Mouse (Mus musculus) intestine, embryonic 15.5 days (tissue): ENCODE measurements around the gene Stac3. TPM values are rescaled to one million over a fixed set of nuclear protein-coding genes. Genes with fewer than 3 reads are reported as not detected.
A peak's percentile ranks its signal among the peaks of the same experiment; 100 is the strongest.

Experiments used
- ATAC-seq: fragments of 200-750 bp; cut with Nextera tagmentation; 2 replicates; pipeline ENCODE4 v1.8.0; 2017; ENCODE audit warnings: moderate TSS enrichment, moderate library complexity
- H3K27ac ChIP-seq: fragments of 300-500 bp; sonication (generic); 2 replicates; pipeline ENCODE4 v1.5.1; 2015; ENCODE audit warnings: mild to moderate bottlenecking, inconsistent platforms
- H3K27me3 ChIP-seq: fragments of 300-500 bp; sonication (generic); replicated peaks from 2 replicates; pipeline ENCODE4 v1.6.1; 2015; ENCODE audit warnings: inconsistent platforms
- H3K36me3 ChIP-seq: fragments of 300-500 bp; sonication (generic); 2 replicates; pipeline ENCODE4 v1.6.1; 2015; ENCODE audit warnings: inconsistent platforms
- H3K4me1 ChIP-seq: fragments of 300-500 bp; sonication (generic); replicated peaks from 2 replicates; pipeline ENCODE4 v1.6.1; 2015; ENCODE audit warnings: inconsistent platforms
- H3K4me2 ChIP-seq: fragments of 300-500 bp; sonication (generic); replicated peaks from 2 replicates; pipeline ENCODE4 v1.6.1; 2015; ENCODE audit warnings: mild to moderate bottlenecking, inconsistent platforms
- H3K4me3 ChIP-seq: fragments of 300-500 bp; sonication (generic); replicated peaks from 2 replicates; pipeline ENCODE4 v1.5.1; 2015; ENCODE audit warnings: inconsistent platforms
- H3K9ac ChIP-seq: fragments of 300-500 bp; sonication (generic); 2 replicates; pipeline ENCODE4 v1.6.1; 2015; ENCODE audit warnings: inconsistent platforms
- H3K9me3 ChIP-seq: fragments of 300-500 bp; sonication (generic); 2 replicates; pipeline ENCODE4 v1.6.1; 2016; ENCODE audit warnings: inconsistent platforms
- WGBS: fragments of 180-500 bp; shearing (Covaris S2); methylation state at CpG from one replicate; pipeline ENCODE4 v1.1.7; 2015; 5-methylcytosine and 5-hydroxymethylcytosine counted together
- polyA plus RNA-seq: library from polyadenylated mRNA; unstranded; fragments of >200 nt; fragmentation: Nextera tagmentation; extraction: Ambion mirVana; gene quantifications from 2 replicates; pipeline ENCODE4 v1.2.1, GENCODE M21; 2015

Gene Stac3
- polyA plus RNA-seq, 1 experiment from 2014 or later: 0.41 TPM

GRCm38 (mm10) chr10:127488856-127489255 is 12.6 kb upstream of the Stac3 start:
- ATAC-seq: no peak
- WGBS: 93% methylated on average over 7 of the region's 7 CpGs
- no peak overlapping the region for H3K4me2 ChIP-seq
- no peak overlapping the region for H3K4me3 ChIP-seq
- H3K9me3 ChIP-seq: no peaks in the 10 kb centered on the region
- H3K36me3 ChIP-seq: peaks cover 23% of the 10 kb centered on the region
- no peaks in the 10 kb centered on the region for H3K27me3 ChIP-seq
- no peaks in the 10 kb centered on the region for H3K4me1 ChIP-seq
- H3K9ac ChIP-seq: no peak overlapping the region
- H3K27ac ChIP-seq: no peak overlapping the region

DNA sequence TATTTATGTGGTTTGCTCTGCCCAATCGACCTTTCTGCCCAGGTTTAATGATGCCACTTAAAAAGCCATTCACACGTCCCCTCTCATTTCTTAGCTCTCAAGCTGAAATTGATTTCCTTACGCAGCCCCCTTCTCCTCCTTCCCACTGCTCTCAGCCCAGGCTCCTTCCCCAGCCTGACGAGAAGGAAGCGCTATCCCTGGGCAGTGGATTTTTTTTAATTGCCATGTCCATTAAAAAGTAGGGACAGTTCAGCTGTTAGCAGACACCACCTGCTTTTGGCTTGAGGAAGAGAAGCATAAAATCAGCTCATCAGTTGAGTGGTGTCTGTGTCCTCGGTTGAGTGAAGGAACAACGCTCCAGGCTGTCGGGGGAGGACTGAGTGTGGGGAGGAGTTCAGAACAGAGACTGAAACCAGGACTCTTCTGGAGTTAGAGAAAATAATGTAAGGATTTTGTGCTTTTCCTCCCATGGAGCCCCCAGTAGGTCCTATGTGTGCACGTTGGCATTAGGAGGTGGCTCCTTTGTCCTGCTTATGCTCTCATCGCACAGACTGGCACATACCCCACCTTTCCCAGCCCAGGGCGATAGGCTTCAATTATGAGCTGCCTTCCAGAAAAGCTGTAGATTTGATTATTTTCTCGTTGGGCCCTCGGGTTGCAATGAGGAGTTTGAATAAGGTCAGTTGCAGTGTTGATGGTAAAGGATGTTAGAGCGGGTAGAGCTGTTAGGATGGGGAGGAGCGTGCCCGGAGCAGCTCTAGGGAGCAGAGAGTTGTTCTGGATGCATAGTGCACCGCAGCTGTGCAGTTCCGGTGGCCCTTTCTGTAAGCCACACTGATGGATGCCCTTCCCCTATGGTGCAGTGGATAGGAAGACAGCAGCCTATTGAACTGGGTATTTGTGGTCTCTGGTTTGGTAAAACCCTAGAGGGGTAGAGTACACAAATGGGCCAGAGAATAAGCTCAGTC is 11.0 kb upstream of the Stac3 start:
- no peaks in the 10 kb centered on the region for H3K27me3 ChIP-seq
- H3K4me1 ChIP-seq: no peaks in the 10 kb centered on the region
- H3K36me3 ChIP-seq: peaks cover 25% of the 10 kb centered on the region
- H3K4me2 ChIP-seq: no peak overlapping the region
- no peaks in the 10 kb centered on the region for H3K9me3 ChIP-seq
- no peak overlapping the region for H3K9ac ChIP-seq
- ATAC-seq: no peak
- H3K27ac ChIP-seq: no peak overlapping the region
- H3K4me3 ChIP-seq: no peak overlapping the region
- WGBS: 82% methylated on average over 18 of the region's 18 CpGs

GRCm38 (mm10) chr10:127491128-127491512 is 10.4 kb upstream of the Stac3 start:
- Histone ChIP-seq H3K4me3 (no peak overlapping the region), H3K9ac (no peak overlapping the region), H3K36me3 (peaks cover 24% of the 10 kb centered on the region), H3K4me1 (no peaks in the 10 kb centered on the region), H3K27ac (no peak overlapping the region), H3K27me3 (no peaks in the 10 kb centered on the region), H3K9me3 (no peaks in the 10 kb centered on the region), H3K4me2 (no peak overlapping the region)
- no peak for ATAC-seq
- WGBS: 85% methylated on average over 8 of the region's 8 CpGs

DNA sequence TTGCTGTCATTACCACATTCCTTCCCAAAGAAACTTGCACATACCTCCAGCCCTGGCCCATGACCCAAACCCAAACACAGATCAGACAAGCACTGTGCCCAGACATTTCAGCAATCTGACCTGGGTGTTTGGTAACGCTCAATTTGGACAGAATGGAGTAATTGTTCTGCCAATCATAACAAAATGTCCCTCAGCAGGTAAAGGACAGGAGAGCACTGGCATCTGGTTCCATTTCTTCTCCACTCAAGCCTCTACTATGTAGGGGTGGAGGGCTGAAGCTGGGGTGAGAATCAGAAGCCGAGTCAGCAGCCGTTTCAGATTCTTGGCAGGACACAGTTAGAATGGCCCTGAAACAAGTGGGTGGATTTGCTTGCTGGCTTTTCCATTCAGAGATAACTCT is 9.4 kb upstream of the Stac3 start:
- no peak for ATAC-seq
- no peak overlapping the region for H3K9ac ChIP-seq
- H3K4me3 ChIP-seq: no peak overlapping the region
- no peak overlapping the region for H3K4me2 ChIP-seq
- 88% methylated on average over 3 of the region's 3 CpGs for WGBS
- H3K27me3 ChIP-seq: no peaks in the 10 kb centered on the region
- H3K36me3 ChIP-seq: peaks cover 28% of the 10 kb centered on the region
- H3K27ac ChIP-seq: no peak overlapping the region
- no peaks in the 10 kb centered on the region for H3K9me3 ChIP-seq
- no peaks in the 10 kb centered on the region for H3K4me1 ChIP-seq

DNA sequence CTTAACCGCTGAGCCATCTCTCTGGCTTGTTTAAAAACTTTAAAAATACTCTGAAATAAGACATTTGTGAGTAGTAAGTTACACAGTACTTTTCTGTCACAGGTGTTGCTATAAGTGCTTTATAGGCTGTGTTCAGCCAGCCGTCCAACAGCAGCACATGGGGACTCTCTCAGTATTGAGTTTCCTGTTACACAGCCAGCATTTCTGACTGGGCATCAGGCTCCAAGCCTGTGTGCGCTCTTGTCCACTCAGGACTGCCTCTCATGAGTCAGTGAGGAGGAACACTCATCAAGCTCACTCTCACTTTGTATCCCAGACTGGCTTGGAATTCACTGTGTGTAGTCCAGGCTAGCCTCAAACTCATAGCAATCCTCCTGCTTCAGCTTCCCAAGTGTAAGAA is 5.3 kb upstream of the Stac3 start:
- no peak for ATAC-seq
- 93% methylated on average over 3 of the region's 3 CpGs for WGBS

DNA sequence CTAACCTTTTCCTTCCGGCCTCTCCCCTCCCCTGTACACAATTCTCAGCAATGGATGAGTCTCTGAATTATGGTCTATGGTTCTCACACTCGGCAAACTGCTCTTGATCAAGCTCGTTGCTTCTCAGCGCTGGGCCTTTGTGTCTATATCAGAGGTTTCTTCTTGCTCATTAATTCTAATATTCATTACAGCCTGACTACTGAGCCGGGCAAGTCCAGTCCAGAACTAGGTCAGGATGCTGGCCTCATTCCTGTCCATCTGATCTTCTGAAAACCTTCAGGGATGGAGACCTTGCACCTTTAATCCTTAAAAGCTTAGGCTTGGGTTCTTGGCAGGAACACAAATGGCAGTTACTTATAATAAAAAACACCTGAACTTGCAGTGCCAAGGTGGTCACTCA is 2.0 kb upstream of the Stac3 start:
- no peaks in the 10 kb centered on the region for H3K27me3 ChIP-seq
- no peak overlapping the region for H3K27ac ChIP-seq
- H3K36me3 ChIP-seq: peaks cover 37% of the 10 kb centered on the region
- no peak overlapping the region for H3K9ac ChIP-seq
- no peak for ATAC-seq
- no peaks in the 10 kb centered on the region for H3K9me3 ChIP-seq
- 86% methylated on average over 5 of the region's 5 CpGs for WGBS
- H3K4me3 ChIP-seq: no peak overlapping the region
- no peaks in the 10 kb centered on the region for H3K4me1 ChIP-seq
- no peak overlapping the region for H3K4me2 ChIP-seq

More for the DNA sequence above, 5.3 kb upstream of the Stac3 start:
- Histone ChIP-seq H3K4me2 (no peak overlapping the region), H3K27me3 (no peaks in the 10 kb centered on the region), H3K9me3 (no peaks in the 10 kb centered on the region), H3K4me1 (no peaks in the 10 kb centered on the region), H3K27ac (no peak overlapping the region), H3K4me3 (no peak overlapping the region), H3K36me3 (peaks cover 43% of the 10 kb centered on the region), H3K9ac (no peak overlapping the region)

DNA sequence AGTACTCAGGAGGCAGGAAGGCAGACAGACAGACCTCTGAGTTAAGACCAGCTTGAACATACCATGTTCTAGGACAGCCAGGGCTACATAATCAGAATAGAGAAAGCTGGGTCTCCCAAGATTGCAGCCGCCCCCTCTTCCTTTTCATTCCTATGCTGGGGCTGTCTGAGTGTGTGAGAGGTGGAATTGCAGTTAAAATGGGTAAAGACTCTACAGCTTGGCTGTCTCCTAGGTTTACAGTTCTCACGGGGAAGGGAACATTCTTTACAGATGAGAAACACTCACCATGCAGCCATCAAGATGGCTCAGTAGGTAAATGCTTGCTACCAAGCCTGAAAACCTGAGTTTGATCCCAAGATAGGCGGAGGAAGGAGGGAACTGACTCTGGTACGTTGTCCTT is 1.4 kb upstream of the Stac3 start:
- no peak overlapping the region for H3K27ac ChIP-seq
- 70% methylated on average over 4 of the region's 4 CpGs for WGBS
- H3K36me3 ChIP-seq: peaks cover 31% of the 10 kb centered on the region

GRCm38 (mm10) chr10:127508239-127508638 is 6.8 kb downstream of the Stac3 start:
- H3K4me2 ChIP-seq: peak overlapping the region; percentile 80
- 6% methylated on average over 15 of the region's 15 CpGs for WGBS
- H3K27me3 ChIP-seq: peaks cover 46% of the 10 kb centered on the region
- peak; percentile 2; the same call in 1 of the 2 replicates for ATAC-seq
- no peak overlapping the region for H3K27ac ChIP-seq
- peaks cover 37% of the 10 kb centered on the region for H3K4me1 ChIP-seq
- no peaks in the 10 kb centered on the region for H3K9me3 ChIP-seq
- 0 out of 2 replicates have a peak, but pooled peaks cover 5% of the 10 kb centered on the region for H3K36me3 ChIP-seq
- H3K9ac ChIP-seq: no peak overlapping the region
- H3K4me3 ChIP-seq: 0 out of 2 replicates have a peak overlapping the region, but pooled peaks have one; percentile 8

More for the DNA sequence above, 1.4 kb upstream of the Stac3 start:
- no peaks in the 10 kb centered on the region for H3K9me3 ChIP-seq
- ATAC-seq: no peak
- no peak overlapping the region for H3K4me3 ChIP-seq
- no peak overlapping the region for H3K9ac ChIP-seq
- H3K4me1 ChIP-seq: no peaks in the 10 kb centered on the region
- no peak overlapping the region for H3K4me2 ChIP-seq
- no peaks in the 10 kb centered on the region for H3K27me3 ChIP-seq

DNA sequence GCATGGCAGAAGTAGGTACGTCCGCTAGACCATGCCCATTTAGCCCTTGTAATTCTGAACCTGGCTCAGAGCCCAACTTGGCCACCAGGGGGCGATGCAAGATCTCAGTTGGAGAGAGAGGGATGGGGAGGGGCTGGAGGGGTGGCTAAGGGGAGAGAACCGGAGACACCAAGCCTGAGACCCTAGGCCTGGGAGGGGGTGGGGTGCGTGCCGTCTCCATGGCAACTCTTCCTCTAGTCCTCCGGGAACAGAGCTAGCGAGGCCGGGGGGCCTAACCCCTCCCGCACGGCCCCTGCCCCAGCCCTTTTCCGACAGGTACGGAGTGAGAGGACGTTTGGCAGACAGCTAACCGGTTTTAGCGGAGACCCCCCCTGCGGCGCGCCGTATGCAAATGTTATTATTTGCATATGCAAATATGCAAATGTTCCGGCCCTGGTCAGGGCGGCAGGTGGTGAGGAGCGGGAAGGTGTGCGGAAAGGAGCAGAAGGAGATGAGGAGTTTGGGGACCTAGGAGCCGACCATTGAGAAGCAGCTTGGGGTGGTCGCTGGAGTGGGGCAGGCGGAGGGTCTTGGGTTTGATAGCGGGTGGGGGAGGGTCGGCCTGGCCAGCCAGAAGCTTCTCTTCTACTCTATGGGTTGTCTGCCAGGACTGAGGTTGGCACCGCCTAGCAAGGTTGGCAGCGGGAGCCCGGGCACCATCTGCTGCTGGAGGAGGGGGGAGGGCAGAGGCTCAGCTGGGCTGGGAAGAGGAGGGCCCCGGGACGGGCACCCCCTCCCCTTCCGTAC is 7.8 kb downstream of the Stac3 start:
- Histone ChIP-seq H3K4me3 (peak overlapping the region; percentile 38), H3K4me2 (peak overlapping the region; percentile 80), H3K9me3 (no peaks in the 10 kb centered on the region), H3K4me1 (peaks cover 47% of the 10 kb centered on the region), H3K9ac (no peak overlapping the region), H3K27ac (no peak overlapping the region), H3K36me3 (no peaks in the 10 kb centered on the region), H3K27me3 (peaks cover 56% of the 10 kb centered on the region)
- peak; percentile 41 for ATAC-seq
- 1% methylated on average over 35 of the region's 35 CpGs for WGBS

DNA sequence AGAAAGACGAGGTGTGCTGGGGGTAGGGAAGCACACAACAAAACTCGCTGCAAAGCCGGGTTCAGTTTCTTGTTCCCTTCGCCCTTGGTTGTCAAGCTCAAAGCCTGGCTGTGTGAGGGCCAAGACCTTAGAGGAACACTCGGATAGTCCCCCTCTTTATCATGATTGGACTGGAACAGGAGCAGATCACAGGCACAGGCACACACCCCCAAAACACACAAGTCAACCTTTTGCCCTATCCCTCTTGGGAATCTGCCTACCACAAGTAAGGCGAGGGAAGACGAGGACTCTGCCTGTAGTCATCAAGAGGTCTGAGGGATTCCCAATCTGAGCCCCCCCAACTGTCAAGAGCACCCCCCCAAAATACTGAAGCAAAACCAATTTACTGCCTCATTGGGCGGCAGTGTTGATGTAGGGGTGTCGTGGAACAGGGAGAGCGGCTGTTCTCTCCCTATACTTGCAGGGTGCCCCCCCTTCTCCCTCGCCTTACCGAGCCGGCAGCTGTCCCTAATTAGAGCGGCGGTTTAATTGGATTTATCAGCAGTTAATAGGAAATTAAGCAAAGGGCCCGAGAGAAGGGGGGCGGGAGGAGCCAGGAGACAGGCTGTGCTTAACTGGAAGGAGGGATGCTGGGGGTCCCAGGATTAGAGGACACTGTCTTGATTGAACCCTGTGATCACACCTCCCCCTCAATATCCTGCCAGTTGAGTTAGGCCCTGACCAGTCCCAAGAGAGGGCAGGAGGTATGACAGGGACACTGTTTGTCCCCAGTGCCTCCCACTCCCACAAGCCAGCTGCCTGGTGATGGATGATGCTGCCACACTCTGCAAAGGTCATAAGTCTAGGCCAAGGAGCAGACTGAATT is 8.6 kb downstream of the Stac3 start:
- H3K4me2 ChIP-seq: peak overlapping the region; percentile 80
- H3K27me3 ChIP-seq: peaks cover 65% of the 10 kb centered on the region
- no peaks in the 10 kb centered on the region for H3K9me3 ChIP-seq
- H3K9ac ChIP-seq: no peak overlapping the region
- WGBS: 25% methylated on average over 17 of the region's 17 CpGs
- peaks cover 56% of the 10 kb centered on the region for H3K4me1 ChIP-seq
- H3K36me3 ChIP-seq: no peaks in the 10 kb centered on the region
- ATAC-seq: no peak
- peak overlapping the region; percentile 38; the same call in 1 of the 2 replicates for H3K4me3 ChIP-seq
- no peak overlapping the region for H3K27ac ChIP-seq

DNA sequence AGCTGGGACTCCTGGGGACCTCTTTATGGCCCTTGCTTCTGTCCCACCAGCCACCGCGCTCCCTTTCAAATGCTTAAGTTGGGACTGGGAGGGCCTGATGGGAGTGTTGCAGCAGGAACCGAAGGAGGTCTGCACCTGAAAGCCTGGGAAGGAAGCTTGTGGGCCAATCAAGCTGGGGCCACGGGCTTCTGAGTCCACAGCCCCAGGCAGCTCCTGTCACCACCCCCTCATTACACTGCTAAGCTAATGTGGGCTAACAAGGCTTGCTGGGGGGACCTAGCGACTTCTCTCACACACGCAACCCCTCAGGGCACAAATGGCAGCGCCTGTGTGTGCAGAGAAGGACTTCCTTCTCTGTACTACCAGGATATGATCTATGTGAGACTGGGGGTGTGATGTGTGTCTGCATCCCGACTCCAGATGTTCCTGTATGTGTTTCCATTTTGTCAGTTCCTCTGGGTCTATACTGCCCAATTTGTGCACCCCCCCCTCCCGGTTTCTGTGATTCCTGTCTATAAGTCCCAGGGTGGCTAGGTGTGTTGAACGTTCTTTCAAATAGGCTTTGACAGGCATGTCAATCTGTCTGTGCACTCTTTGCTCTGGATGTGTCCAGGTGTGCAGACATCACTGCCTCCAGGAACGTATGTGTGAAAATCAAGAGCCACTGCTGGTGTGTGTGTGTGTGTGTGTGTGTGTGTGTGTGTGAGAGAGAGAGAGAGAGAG is 9.6 kb downstream of the Stac3 start:
- ATAC-seq: no peak
- Histone ChIP-seq H3K9ac (no peak overlapping the region), H3K27me3 (peaks cover 72% of the 10 kb centered on the region), H3K4me3 (peak overlapping the region; percentile 51), H3K27ac (no peak overlapping the region), H3K4me1 (peaks cover 65% of the 10 kb centered on the region), H3K9me3 (no peaks in the 10 kb centered on the region), H3K36me3 (no peaks in the 10 kb centered on the region), H3K4me2 (peak overlapping the region; percentile 99)
- 17% methylated on average over 11 of the region's 11 CpGs for WGBS
